Mouse (Mus musculus) forebrain, embryonic 16.5 days (tissue): ENCODE measurements at regions not wholly inside any gene's neighbourhood (a gene's known extent, or its start where the extent isn't known, plus 50 kb on each side); places are given as distances from the start of the nearest gene placed in this dataset.

Experiments used
- ATAC-seq: fragments of 200-750 bp; cut with Nextera tagmentation; 2 replicates; pipeline ENCODE4 v1.8.0; 2017; ENCODE audit warnings: mild to moderate bottlenecking, moderate library complexity
- H3K27ac ChIP-seq: fragments of 300-500 bp; sonication (generic); 2 replicates; pipeline ENCODE4 v1.5.1; 2014; ENCODE audit warnings: low read length, control low read depth
- H3K27me3 ChIP-seq: fragments of 300-500 bp; sonication (generic); replicated peaks from 2 replicates; pipeline ENCODE4 v1.6.1; 2014; ENCODE audit warnings: low read length; ENCODE audit not compliant: control insufficient read depth, insufficient read depth
- H3K36me3 ChIP-seq: fragments of 300-500 bp; sonication (generic); 2 replicates; pipeline ENCODE4 v1.6.1; 2014; ENCODE audit not compliant: control insufficient read depth, insufficient read depth
- H3K4me1 ChIP-seq: fragments of 300-500 bp; sonication (generic); replicated peaks from 2 replicates; pipeline ENCODE4 v1.6.1; 2014; ENCODE audit warnings: low read length; ENCODE audit not compliant: control insufficient read depth, insufficient read depth
- H3K4me2 ChIP-seq: fragments of 300-500 bp; sonication (generic); 2 replicates; pipeline ENCODE4 v1.6.1; 2014; ENCODE audit warnings: mild to moderate bottlenecking, low read length, control low read depth
- H3K4me3 ChIP-seq: fragments of 300-500 bp; sonication (generic); replicated peaks from 2 replicates; pipeline ENCODE4 v1.5.1; 2014; ENCODE audit warnings: mild to moderate bottlenecking, low read length, control low read depth
- H3K9ac ChIP-seq: fragments of 300-500 bp; sonication (generic); replicated peaks from 2 replicates; pipeline ENCODE4 v1.6.1; 2014; ENCODE audit warnings: low read depth, low read length, control low read depth
- H3K9me3 ChIP-seq: fragments of 300-500 bp; sonication (generic); 2 replicates; pipeline ENCODE4 v1.6.1; 2016; ENCODE audit warnings: low read length; ENCODE audit not compliant: control insufficient read depth
- WGBS: fragments of 180-500 bp; shearing (Covaris S2); extraction: QIAGEN DNeasy Blood & Tissue Kit; methylation state at CpG from one replicate; pipeline ENCODE4 v1.1.7; 2014; 5-methylcytosine and 5-hydroxymethylcytosine counted together

GRCm38 (mm10) chr15:7459992-7460820 lies 62.0 kb upstream of the Egflam start:
- no peaks in the 10 kb centered on the region for H3K27me3 ChIP-seq
- H3K36me3 ChIP-seq: no peaks in the 10 kb centered on the region
- no peaks in the 10 kb centered on the region for H3K9me3 ChIP-seq
- H3K4me2 ChIP-seq: no peak overlapping the region
- no peak overlapping the region for H3K4me3 ChIP-seq
- no peaks in the 10 kb centered on the region for H3K4me1 ChIP-seq
- peak; percentile 82 for ATAC-seq
- H3K9ac ChIP-seq: no peak overlapping the region
- 32% methylated on average over 9 of the region's 9 CpGs for WGBS
- no peak overlapping the region for H3K27ac ChIP-seq

- Histone ChIP-seq H3K9me3 (no peaks in the 10 kb centered on the region), H3K4me3 (no peak overlapping the region), H3K4me1 (no peaks in the 10 kb centered on the region), H3K27ac (no peak overlapping the region), H3K4me2 (no peak overlapping the region), H3K9ac (no peak overlapping the region), H3K27me3 (no peaks in the 10 kb centered on the region), H3K36me3 (no peaks in the 10 kb centered on the region)
- ATAC-seq: no peak
- 90% methylated on average over 18 of the region's 18 CpGs for WGBS
These were observed 64.4 kb upstream of the Egflam start for GRCm38 (mm10) chr15:7462549-7462948.

DNA sequence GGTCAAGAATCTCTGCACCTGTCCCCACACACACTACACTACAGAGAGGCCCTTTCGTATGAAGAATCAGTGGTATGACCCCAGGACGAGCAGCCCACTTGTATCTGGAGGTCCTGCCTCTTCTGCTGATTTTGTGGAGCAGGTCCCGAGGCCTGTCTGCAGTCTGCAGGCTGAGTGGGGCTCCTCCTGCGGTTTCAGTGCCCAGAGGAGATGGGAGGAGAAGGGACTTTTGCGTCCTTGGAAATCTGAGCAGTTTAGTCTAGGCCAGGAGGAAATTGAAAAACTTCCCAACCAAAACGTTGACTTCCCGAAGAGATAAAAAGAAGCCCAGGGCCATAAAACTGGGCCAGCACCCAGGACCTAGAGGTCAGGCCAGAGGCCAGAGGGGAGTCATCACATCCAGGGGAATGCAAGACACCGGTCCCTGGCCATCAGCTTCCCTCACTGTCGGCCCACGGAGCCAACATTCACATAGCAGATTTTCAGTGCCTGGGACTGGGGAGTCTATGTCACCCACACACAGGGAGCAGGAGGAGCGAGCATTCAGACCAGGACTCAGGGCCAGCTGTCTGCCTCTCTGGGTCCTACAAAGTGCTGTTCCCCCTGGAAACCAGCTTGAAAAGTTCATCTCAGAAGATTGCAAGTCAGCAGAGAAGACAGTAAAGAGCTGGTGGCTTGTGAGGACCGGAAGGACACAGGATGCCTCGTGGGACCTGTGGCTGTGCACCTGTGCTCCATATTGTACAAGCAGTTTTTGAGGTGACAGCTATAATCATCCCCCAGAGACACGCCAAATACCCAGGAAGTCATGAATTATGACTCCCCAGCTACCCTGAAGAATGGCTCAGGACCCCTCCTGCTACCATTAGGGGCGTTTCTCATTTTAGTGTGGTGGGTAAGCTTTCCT lies 65.5 kb upstream of the Egflam start:
- WGBS: 82% methylated on average over 15 of the region's 15 CpGs

DNA sequence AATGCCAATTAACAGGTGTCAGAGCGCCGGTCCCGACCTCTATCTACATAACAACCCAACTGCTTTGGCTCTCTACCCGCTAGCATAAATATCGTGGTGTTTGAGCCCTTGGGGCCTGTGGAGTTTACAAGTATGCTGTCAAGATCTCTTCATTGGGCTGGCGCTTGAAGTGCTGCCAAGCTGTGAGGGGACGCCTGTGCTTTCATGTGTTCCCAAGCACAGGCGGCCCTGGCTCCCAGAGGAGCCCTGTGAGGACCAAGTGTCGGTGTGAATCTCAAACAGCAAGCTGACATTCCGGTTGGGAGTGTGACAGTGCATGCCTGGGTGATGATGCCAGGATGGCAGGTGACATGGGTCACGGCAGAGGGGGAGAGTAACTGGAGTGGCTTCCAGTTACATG lies 82.0 kb upstream of the Egflam start:
- no peaks in the 10 kb centered on the region for H3K9me3 ChIP-seq
- no peak overlapping the region for H3K9ac ChIP-seq
- peaks cover 7% of the 10 kb centered on the region for H3K4me1 ChIP-seq
- peak; percentile 94 for ATAC-seq
- H3K27me3 ChIP-seq: no peaks in the 10 kb centered on the region
- H3K4me2 ChIP-seq: no peak overlapping the region
- WGBS: 3% methylated on average over 11 of the region's 11 CpGs
- H3K36me3 ChIP-seq: no peaks in the 10 kb centered on the region
- H3K27ac ChIP-seq: no peak overlapping the region
- no peak overlapping the region for H3K4me3 ChIP-seq

More for the DNA sequence above, 65.5 kb upstream of the Egflam start:
- ATAC-seq: no peak
- Histone ChIP-seq H3K27me3 (no peaks in the 10 kb centered on the region), H3K9me3 (no peaks in the 10 kb centered on the region), H3K9ac (no peak overlapping the region), H3K4me3 (no peak overlapping the region), H3K4me2 (no peak overlapping the region), H3K36me3 (no peaks in the 10 kb centered on the region), H3K27ac (no peak overlapping the region), H3K4me1 (no peaks in the 10 kb centered on the region)

DNA sequence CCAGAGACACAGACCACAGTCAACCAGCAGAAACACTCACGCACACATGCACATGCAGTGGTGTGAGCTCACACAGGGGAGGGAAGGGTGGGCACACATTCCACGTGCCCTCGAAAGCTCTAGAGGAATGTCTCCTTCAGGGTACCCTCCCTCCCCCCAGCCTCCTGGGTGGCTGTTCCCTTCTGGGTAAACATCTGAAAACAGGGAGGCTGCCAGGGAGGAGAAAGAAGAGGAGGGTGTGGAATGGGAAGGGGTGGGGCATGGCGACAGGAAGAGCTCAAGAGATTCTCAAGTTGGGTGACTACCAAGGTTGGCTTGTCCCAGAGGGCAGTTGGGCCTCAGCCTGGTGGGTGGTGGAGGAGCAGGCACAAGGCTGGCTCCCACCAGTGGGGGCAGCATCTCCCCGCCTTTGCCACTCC lies 82.6 kb upstream of the Egflam start:
- Histone ChIP-seq H3K4me1 (peaks cover 7% of the 10 kb centered on the region), H3K4me2 (no peak overlapping the region), H3K27me3 (no peaks in the 10 kb centered on the region), H3K4me3 (no peak overlapping the region), H3K9ac (no peak overlapping the region), H3K36me3 (no peaks in the 10 kb centered on the region), H3K9me3 (no peaks in the 10 kb centered on the region), H3K27ac (no peak overlapping the region)
- WGBS: 41% methylated on average over 5 of the region's 5 CpGs
- ATAC-seq: no peak

DNA sequence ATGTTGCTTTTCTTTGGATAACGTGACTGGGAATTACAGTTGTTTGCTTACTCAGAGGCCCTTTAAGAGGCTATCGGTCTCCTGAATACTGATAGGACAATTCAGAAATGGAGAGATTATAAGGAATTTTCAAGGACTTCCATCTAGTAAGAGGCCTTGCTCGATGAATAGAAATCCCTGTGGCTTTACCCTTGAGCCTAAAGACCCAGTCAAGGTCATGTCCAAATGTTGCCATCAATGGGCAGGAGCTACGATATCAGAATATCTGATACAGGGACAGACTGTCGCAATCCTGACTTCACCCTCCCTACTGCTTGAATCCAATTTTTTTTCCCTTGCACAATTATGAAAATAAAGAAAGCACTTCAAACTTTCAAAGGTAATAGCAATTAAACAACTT lies 85.5 kb upstream of the Egflam start:
- Histone ChIP-seq H3K27ac (no peak overlapping the region), H3K4me3 (no peak overlapping the region), H3K4me2 (no peak overlapping the region), H3K9ac (no peak overlapping the region), H3K27me3 (no peaks in the 10 kb centered on the region), H3K9me3 (no peaks in the 10 kb centered on the region), H3K36me3 (no peaks in the 10 kb centered on the region), H3K4me1 (peaks cover 7% of the 10 kb centered on the region)
- WGBS: 70% methylated on average over 5 of the region's 5 CpGs
- ATAC-seq: no peak

GRCm38 (mm10) chr15:7491091-7491490 lies 92.9 kb upstream of the Egflam start:
- H3K27me3 ChIP-seq: no peaks in the 10 kb centered on the region
- no peak overlapping the region for H3K27ac ChIP-seq
- 94% methylated on average over 7 of the region's 7 CpGs for WGBS
- no peaks in the 10 kb centered on the region for H3K4me1 ChIP-seq
- no peak overlapping the region for H3K4me2 ChIP-seq
- H3K9ac ChIP-seq: no peak overlapping the region
- ATAC-seq: no peak
- H3K9me3 ChIP-seq: no peaks in the 10 kb centered on the region
- H3K36me3 ChIP-seq: no peaks in the 10 kb centered on the region
- no peak overlapping the region for H3K4me3 ChIP-seq

DNA sequence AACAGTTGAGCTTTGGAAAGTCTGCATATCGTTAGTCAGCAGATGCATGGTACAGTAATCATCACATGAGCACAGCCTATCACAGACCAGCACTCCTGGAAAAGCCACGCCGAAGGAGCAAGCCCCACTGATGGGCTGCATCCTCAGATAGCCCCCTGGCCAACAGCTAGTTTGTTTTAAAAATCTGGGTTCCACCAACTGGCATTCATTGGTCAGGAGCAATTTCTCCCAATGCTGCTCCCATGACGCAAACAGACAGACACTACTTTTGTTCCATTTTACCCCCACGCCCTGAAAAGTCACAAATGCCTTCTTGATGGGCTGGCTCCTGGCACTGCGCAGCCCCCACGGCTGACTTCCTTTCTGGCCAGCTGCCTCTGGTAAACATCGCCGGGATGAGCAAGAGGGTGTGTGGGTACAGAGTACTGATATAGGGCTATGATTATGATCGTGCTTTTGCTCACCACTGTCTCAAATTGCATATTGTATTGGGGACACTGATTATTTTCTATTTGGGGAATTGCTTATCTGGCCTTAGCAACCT lies 95.0 kb upstream of the Egflam start:
- ATAC-seq: no peak
- 89% methylated on average over 10 of the region's 10 CpGs for WGBS
- Histone ChIP-seq H3K27me3 (no peaks in the 10 kb centered on the region), H3K9me3 (no peaks in the 10 kb centered on the region), H3K36me3 (no peaks in the 10 kb centered on the region), H3K27ac (no peak overlapping the region), H3K4me2 (no peak overlapping the region), H3K4me1 (no peaks in the 10 kb centered on the region), H3K9ac (no peak overlapping the region), H3K4me3 (no peak overlapping the region)

DNA sequence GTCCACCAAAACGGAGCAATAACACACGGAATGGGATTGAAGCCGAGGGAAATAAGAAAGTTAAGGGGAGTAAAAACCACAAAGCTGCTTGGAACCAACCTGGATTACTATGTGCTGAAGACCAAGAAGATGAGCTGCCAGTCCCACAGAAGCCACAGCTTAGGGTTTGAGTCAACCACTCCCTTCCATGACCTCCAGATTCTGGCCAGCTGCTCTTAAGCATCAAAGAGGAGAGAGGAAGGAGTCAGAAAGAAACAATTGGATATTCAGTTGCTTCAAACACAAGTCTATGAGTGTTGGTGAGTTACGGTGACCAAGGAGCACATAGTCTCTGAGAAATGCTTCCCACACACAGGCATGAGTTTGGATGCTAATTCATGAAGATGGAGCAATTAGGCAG lies 99.7 kb upstream of the Egflam start:
- no peak overlapping the region for H3K4me3 ChIP-seq
- no peaks in the 10 kb centered on the region for H3K36me3 ChIP-seq
- H3K27me3 ChIP-seq: no peaks in the 10 kb centered on the region
- 96% methylated on average over 4 of the region's 4 CpGs for WGBS
- no peak overlapping the region for H3K4me2 ChIP-seq
- no peaks in the 10 kb centered on the region for H3K9me3 ChIP-seq
- no peak for ATAC-seq
- no peaks in the 10 kb centered on the region for H3K4me1 ChIP-seq
- no peak overlapping the region for H3K27ac ChIP-seq
- H3K9ac ChIP-seq: no peak overlapping the region
